Mouse (Mus musculus): Measurements from ENCODE around the gene Ubl3. TPM values are rescaled to one million over a fixed set of nuclear protein-coding genes. Genes with fewer than 3 reads are reported as not detected.

Gene Ubl3
- polyA plus RNA-seq, 1 experiment from 2014 or later: 79.9 TPM

DNA sequence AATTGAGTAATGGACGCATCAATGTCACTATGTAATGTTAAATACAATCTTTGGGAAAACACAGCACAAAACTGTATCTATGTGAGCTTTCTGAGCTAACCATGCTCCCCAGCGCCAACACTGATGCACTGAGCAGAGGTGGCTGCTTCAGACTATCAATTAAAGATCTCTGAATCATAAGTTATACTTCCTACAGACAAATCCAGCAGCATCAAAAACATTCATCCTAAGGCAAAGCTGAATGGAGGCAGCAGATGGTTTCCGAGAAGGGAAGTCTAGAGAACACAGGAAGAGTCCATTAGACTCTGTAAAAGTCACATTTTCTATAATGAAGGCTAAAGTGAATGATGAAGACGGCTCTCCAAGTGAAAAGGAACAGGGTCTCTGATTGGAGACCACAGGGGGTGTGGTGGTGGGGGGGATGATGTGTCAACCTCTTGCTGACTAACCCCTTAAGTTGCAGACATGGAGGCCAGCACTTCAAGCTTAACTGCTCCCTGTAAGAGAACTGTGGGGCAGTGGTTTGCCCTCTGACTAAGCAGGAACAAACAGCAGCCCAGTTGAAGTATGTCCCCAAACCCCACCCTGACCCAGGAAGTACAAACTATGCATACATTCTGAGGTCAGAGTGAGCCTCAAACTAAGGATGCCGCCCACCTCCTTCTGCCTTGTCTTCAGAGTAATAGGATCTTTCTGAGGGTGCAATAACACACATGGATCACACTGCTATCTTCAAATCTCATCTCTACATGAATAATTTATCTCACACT is 29.2 kb downstream of the Ubl3 start:
- Histone ChIP-seq H3K36me3 (ENCODE audit: control insufficient read depth, insufficient read depth, low read length) (no peaks in the 10 kb centered on the region), H3K27me3 (ENCODE audit: control insufficient read depth, insufficient read depth, low read depth, low read length) (no peaks in the 10 kb centered on the region), H3K4me2 (ENCODE audit: low read length) (no peak overlapping the region), H3K9me3 (replicated peaks; ENCODE audit: control insufficient read depth, low read length, poor library complexity, severe bottlenecking) (no peaks in the 10 kb centered on the region), H3K9ac (ENCODE audit: low read depth, low read length) (no peak overlapping the region), H3K4me1 (ENCODE audit: control insufficient read depth, insufficient read depth, low read length) (peaks cover 23% of the 10 kb centered on the region), H3K27ac (ENCODE audit: low read length) (no peak overlapping the region), H3K4me3 (ENCODE audit: low read depth, low read length) (no peak overlapping the region)
- ATAC-seq: no peak
- WGBS: 73% methylated on average over 5 of the region's 5 CpGs

DNA sequence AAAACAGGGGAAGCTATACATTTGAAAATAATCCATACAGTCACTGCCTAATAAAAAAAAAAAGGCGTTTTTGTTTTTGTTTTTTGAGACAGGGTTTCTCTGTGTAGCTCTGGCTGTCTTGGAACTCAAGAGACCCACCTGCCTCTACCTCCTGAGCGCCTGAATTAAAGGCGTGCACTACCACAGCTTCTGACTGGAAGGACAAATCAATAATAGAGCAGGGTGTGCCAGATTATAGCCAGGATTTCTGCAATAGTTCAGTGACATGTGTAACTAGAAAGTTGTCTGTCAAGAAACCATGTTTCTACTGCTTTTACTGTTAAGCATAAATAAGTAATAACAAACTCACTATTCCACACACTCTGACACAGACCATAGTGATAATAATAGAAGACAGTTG is 30.2 kb downstream of the Ubl3 start:
- H3K4me2 ChIP-seq (ENCODE audit: low read length): no peak overlapping the region
- H3K9ac ChIP-seq (ENCODE audit: low read depth, low read length): no peak overlapping the region
- ATAC-seq: no peak
- H3K4me1 ChIP-seq (ENCODE audit: control insufficient read depth, insufficient read depth, low read length): peaks cover 23% of the 10 kb centered on the region
- H3K36me3 ChIP-seq (ENCODE audit: control insufficient read depth, insufficient read depth, low read length): no peaks in the 10 kb centered on the region
- no peak overlapping the region for H3K27ac ChIP-seq (ENCODE audit: low read length)
- WGBS: 81% methylated on average over 3 of the region's 3 CpGs
- H3K4me3 ChIP-seq (ENCODE audit: low read depth, low read length): no peak overlapping the region
- no peaks in the 10 kb centered on the region for H3K9me3 ChIP-seq (replicated peaks; ENCODE audit: control insufficient read depth, low read length, poor library complexity, severe bottlenecking)
- H3K27me3 ChIP-seq (ENCODE audit: control insufficient read depth, insufficient read depth, low read depth, low read length): no peaks in the 10 kb centered on the region

DNA sequence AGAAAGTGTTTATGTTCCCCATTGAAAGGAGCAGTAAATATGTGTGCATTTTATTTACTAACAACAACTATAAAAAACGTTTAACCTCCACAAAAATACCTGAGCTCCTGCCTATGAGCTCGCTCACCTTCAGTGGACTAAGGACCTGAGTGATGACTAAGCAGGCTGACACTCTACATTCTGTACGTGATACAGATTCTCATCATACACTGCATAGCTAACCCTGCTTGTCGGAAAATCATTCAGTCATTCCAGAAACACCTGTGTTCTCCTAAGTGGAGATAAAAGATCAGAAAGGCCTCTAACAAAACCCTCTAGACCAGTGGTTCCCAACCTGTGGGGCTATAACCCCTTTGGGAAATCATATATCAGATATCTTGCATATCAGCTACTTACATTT is 35.1 kb downstream of the Ubl3 start:
- Histone ChIP-seq H3K4me3 (ENCODE audit: low read depth, low read length) (no peak overlapping the region), H3K4me1 (ENCODE audit: control insufficient read depth, insufficient read depth, low read length) (peaks cover 9% of the 10 kb centered on the region; the same call in 1 of the 2 replicates), H3K4me2 (ENCODE audit: low read length) (no peak overlapping the region), H3K27me3 (ENCODE audit: control insufficient read depth, insufficient read depth, low read depth, low read length) (no peaks in the 10 kb centered on the region), H3K36me3 (ENCODE audit: control insufficient read depth, insufficient read depth, low read length) (no peaks in the 10 kb centered on the region), H3K27ac (ENCODE audit: low read length) (no peak overlapping the region), H3K9ac (ENCODE audit: low read depth, low read length) (no peak overlapping the region), H3K9me3 (replicated peaks; ENCODE audit: control insufficient read depth, low read length, poor library complexity, severe bottlenecking) (no peaks in the 10 kb centered on the region)
- 82% methylated on average over 4 of the region's 4 CpGs for WGBS
- no peak for ATAC-seq

DNA sequence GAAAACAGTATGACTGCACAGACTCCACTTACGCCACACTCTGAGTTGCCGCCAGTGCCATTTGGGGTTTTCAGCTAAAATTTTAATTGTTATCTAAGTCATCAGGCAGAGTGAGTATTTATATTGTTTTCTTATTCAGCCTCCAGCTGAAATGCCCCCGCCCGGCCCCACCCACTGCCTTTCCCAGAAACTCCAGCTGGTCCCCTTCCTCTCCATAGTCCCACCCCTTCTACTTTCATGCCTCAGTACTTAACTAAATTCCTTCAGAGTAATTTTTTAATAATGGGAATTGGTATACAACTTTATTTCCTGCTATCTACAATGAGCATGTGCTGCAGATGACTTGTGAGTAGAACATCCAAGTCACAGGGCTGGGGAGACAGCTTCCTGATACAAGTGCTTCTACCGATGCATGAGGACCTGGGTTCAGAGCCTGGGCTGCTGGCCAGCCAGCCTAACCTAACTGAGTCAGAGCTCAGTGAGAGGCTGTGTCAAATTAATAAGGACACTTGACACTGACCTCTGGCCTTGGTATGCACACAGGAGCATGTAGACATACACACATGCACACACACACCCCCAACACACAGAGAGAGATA is 40.4 kb downstream of the Ubl3 start:
- H3K36me3 ChIP-seq (ENCODE audit: control insufficient read depth, insufficient read depth, low read length): 0 out of 2 replicates have a peak, but pooled peaks cover 2% of the 10 kb centered on the region
- H3K4me3 ChIP-seq (ENCODE audit: low read depth, low read length): no peak overlapping the region
- no peak for ATAC-seq
- H3K27me3 ChIP-seq (ENCODE audit: control insufficient read depth, insufficient read depth, low read depth, low read length): no peaks in the 10 kb centered on the region
- no peaks in the 10 kb centered on the region for H3K4me1 ChIP-seq (ENCODE audit: control insufficient read depth, insufficient read depth, low read length)
- H3K4me2 ChIP-seq (ENCODE audit: low read length): no peak overlapping the region
- no peak overlapping the region for H3K9ac ChIP-seq (ENCODE audit: low read depth, low read length)
- H3K9me3 ChIP-seq (replicated peaks; ENCODE audit: control insufficient read depth, low read length, poor library complexity, severe bottlenecking): no peaks in the 10 kb centered on the region
- 79% methylated on average over 5 of the region's 5 CpGs for WGBS
- no peak overlapping the region for H3K27ac ChIP-seq (ENCODE audit: low read length)

DNA sequence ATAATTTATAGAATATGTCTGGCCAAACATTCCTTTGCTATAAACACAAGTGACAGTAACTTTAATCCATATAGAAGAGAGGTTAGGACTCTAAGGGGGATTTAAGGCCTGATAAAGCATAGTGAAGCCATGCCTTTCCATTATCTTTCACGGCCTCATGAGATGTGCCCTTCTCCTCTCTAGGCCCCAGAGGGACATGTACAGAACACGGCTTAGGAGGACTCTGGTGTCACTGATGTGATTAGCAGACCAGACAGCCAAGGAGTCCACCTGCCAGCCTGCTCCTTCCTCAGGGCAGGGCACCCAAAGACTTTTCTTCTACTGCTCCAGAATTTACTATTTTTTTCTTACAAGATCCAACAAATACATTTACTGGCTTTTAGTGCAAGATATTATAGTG is 42.3 kb downstream of the Ubl3 start:
- no peak overlapping the region for H3K9ac ChIP-seq (ENCODE audit: low read depth, low read length)
- no peak for ATAC-seq
- no peaks in the 10 kb centered on the region for H3K9me3 ChIP-seq (replicated peaks; ENCODE audit: control insufficient read depth, low read length, poor library complexity, severe bottlenecking)
- no peak overlapping the region for H3K27ac ChIP-seq (ENCODE audit: low read length)
- H3K27me3 ChIP-seq (ENCODE audit: control insufficient read depth, insufficient read depth, low read depth, low read length): no peaks in the 10 kb centered on the region
- H3K4me2 ChIP-seq (ENCODE audit: low read length): no peak overlapping the region
- 78% methylated on average over 2 of the region's 2 CpGs for WGBS
- peaks cover 8% of the 10 kb centered on the region for H3K36me3 ChIP-seq (ENCODE audit: control insufficient read depth, insufficient read depth, low read length)
- no peaks in the 10 kb centered on the region for H3K4me1 ChIP-seq (ENCODE audit: control insufficient read depth, insufficient read depth, low read length)
- H3K4me3 ChIP-seq (ENCODE audit: low read depth, low read length): no peak overlapping the region

DNA sequence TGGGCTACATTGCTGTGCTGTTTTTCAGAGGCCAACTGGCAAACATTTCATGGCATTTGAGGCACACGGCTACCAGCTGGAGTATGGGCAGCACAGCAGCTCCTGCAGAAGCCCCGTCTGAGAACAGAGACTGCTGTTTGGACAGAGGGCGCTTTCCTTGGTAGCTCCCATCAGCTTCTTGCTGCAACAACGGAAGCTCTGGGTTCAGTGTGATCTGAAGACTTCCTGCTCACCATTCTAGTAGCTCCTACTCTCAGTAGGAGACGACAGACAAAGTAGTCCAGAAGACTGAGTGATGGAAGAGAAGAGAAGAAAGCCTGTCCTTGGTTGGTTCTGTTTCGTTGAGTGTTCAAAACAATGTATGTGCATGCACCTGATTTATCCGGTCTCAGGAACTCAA is 42.9 kb downstream of the Ubl3 start:
- Histone ChIP-seq H3K4me2 (ENCODE audit: low read length) (no peak overlapping the region), H3K27ac (ENCODE audit: low read length) (no peak overlapping the region), H3K9me3 (replicated peaks; ENCODE audit: control insufficient read depth, low read length, poor library complexity, severe bottlenecking) (no peaks in the 10 kb centered on the region), H3K4me3 (ENCODE audit: low read depth, low read length) (no peak overlapping the region), H3K27me3 (ENCODE audit: control insufficient read depth, insufficient read depth, low read depth, low read length) (no peaks in the 10 kb centered on the region), H3K9ac (ENCODE audit: low read depth, low read length) (no peak overlapping the region), H3K36me3 (ENCODE audit: control insufficient read depth, insufficient read depth, low read length) (peaks cover 8% of the 10 kb centered on the region), H3K4me1 (ENCODE audit: control insufficient read depth, insufficient read depth, low read length) (no peaks in the 10 kb centered on the region)
- WGBS: 90% methylated on average over 7 of the region's 7 CpGs
- ATAC-seq: no peak

DNA sequence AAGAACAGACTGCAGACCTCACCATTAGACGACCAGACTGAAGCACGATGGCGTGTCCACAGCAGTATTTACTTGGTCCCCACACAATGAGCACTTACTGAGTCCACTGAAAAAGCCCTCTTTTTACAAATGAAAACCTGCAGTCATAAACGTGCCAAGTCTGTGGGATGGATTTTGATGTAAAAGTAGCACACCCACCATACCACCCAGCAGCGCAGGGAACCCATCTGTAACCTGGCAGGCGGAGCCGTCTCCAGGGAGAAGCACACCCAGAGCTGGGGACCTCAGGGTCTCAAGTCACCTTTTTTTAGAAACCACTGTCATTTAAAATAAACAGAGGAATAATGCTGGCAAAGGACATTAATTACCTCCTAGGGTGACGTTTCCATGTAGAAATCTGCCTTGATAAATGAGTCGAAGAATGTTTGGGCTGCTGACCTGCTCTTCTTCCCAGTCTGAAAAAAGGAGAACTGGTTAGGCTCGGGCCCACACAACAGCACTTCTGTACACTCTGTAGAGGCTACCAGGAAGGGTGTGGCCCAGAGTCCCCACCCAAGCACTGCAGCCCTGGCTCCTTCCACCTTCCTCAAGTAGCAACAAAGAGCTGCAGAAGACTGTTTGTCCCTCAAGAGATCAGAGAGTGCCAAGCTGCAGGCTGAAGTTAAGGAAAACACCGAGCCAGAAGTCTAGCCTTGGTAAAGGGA is 43.5 kb downstream of the Ubl3 start:
- WGBS: 91% methylated on average over 11 of the region's 11 CpGs
- H3K27ac ChIP-seq (ENCODE audit: low read length): no peak overlapping the region
- no peak overlapping the region for H3K4me3 ChIP-seq (ENCODE audit: low read depth, low read length)
- ATAC-seq: no peak
- peaks cover 8% of the 10 kb centered on the region for H3K36me3 ChIP-seq (ENCODE audit: control insufficient read depth, insufficient read depth, low read length)
- H3K9ac ChIP-seq (ENCODE audit: low read depth, low read length): no peak overlapping the region
- no peaks in the 10 kb centered on the region for H3K27me3 ChIP-seq (ENCODE audit: control insufficient read depth, insufficient read depth, low read depth, low read length)
- H3K4me1 ChIP-seq (ENCODE audit: control insufficient read depth, insufficient read depth, low read length): no peaks in the 10 kb centered on the region
- H3K9me3 ChIP-seq (replicated peaks; ENCODE audit: control insufficient read depth, low read length, poor library complexity, severe bottlenecking): no peaks in the 10 kb centered on the region
- no peak overlapping the region for H3K4me2 ChIP-seq (ENCODE audit: low read length)

DNA sequence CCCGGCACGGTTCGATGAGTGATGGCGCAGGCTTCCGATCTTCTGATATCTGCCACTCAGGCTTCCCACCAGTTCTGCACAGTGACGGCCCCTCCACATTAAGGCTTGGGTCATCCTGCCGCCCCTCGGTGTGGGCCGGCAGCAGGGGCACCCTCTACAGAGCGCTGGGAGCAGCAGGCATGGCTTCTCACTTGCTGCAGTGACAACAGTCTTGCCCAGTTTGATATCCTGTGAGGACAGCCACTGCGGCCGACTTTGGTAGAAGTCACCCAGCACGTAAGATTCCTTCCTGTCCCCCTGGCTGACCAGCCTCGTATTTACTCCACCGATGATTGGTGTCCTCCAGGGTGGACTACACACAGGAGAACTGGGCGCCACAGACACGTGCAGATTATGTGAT is 47.2 kb downstream of the Ubl3 start:
- WGBS: 93% methylated on average over 17 of the region's 17 CpGs
- H3K4me1 ChIP-seq (ENCODE audit: control insufficient read depth, insufficient read depth, low read length): no peaks in the 10 kb centered on the region
- H3K36me3 ChIP-seq (ENCODE audit: control insufficient read depth, insufficient read depth, low read length): peaks cover 8% of the 10 kb centered on the region
- no peaks in the 10 kb centered on the region for H3K9me3 ChIP-seq (replicated peaks; ENCODE audit: control insufficient read depth, low read length, poor library complexity, severe bottlenecking)
- H3K4me3 ChIP-seq (ENCODE audit: low read depth, low read length): no peak overlapping the region
- H3K4me2 ChIP-seq (ENCODE audit: low read length): no peak overlapping the region
- no peak overlapping the region for H3K27ac ChIP-seq (ENCODE audit: low read length)
- ATAC-seq: no peak
- H3K9ac ChIP-seq (ENCODE audit: low read depth, low read length): no peak overlapping the region
- H3K27me3 ChIP-seq (ENCODE audit: control insufficient read depth, insufficient read depth, low read depth, low read length): no peaks in the 10 kb centered on the region

DNA sequence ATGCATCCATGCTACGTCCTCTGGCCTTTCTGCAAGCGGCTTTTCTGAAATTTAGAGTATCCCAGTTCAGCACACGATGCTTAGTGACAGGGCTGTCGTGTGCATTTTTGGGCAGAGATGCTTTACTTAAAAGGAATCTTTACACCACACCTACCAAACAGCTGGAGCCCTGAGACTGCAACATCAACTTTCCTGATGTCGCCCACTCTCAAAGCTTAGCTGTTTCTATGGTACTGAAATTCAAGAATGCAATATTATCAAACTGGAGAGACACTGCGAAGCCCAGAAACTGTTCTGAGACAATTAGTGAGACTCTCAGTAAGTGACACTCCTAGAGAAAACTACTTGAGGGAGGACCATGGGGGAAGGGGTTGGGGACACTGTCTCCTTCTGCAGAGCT is 50.4 kb downstream of the Ubl3 start:
- peaks cover 6% of the 10 kb centered on the region for H3K36me3 ChIP-seq (ENCODE audit: control insufficient read depth, insufficient read depth, low read length)
- H3K9ac ChIP-seq (ENCODE audit: low read depth, low read length): no peak overlapping the region
- 95% methylated on average over 6 of the region's 6 CpGs for WGBS
- H3K4me2 ChIP-seq (ENCODE audit: low read length): no peak overlapping the region
- H3K27ac ChIP-seq (ENCODE audit: low read length): no peak overlapping the region
- ATAC-seq: no peak
- peaks cover 3% of the 10 kb centered on the region; the same call in 1 of the 2 replicates for H3K9me3 ChIP-seq (replicated peaks; ENCODE audit: control insufficient read depth, low read length, poor library complexity, severe bottlenecking)
- no peak overlapping the region for H3K4me3 ChIP-seq (ENCODE audit: low read depth, low read length)
- H3K27me3 ChIP-seq (ENCODE audit: control insufficient read depth, insufficient read depth, low read depth, low read length): no peaks in the 10 kb centered on the region
- H3K4me1 ChIP-seq (ENCODE audit: control insufficient read depth, insufficient read depth, low read length): no peaks in the 10 kb centered on the region

All from midbrain, embryonic 16.5 days (tissue).